Mouse (Mus musculus) embryonic facial prominence, embryonic 14.5 days (tissue): ENCODE measurements around the gene Mlxipl. TPM values are rescaled to one million over a fixed set of nuclear protein-coding genes. Genes with fewer than 3 reads are reported as not detected.

Source experiments
- ATAC-seq: fragments of 200-750 bp; cut with Nextera tagmentation; 2 replicates; pipeline ENCODE4 v1.8.0; 2017; ENCODE audit warnings: low read depth, moderate number of reproducible peaks, moderate TSS enrichment
- DNase-seq: peaks from one replicate; pipeline ENCODE4 v3.0.0-alpha.2; 2015; ENCODE audit warnings: low spot score
- H3K27ac ChIP-seq: fragments of 300-500 bp; sonication (generic); replicated peaks from 2 replicates; pipeline ENCODE4 v1.5.1; 2014; ENCODE audit warnings: low read depth, mild to moderate bottlenecking, low read length, moderate library complexity
- H3K27me3 ChIP-seq: fragments of 300-500 bp; sonication (generic); replicated peaks from 2 replicates; pipeline ENCODE4 v1.6.1; 2014; ENCODE audit warnings: low read length; ENCODE audit not compliant: control insufficient read depth, insufficient read depth
- H3K36me3 ChIP-seq: fragments of 300-500 bp; sonication (generic); 2 replicates; pipeline ENCODE4 v1.6.1; 2014; ENCODE audit warnings: low read length, mixed read lengths; ENCODE audit not compliant: control insufficient read depth, insufficient read depth
- H3K4me1 ChIP-seq: fragments of 300-500 bp; sonication (generic); 2 replicates; pipeline ENCODE4 v1.6.1; 2014; ENCODE audit warnings: antibody characterized with exemption, low read length; ENCODE audit not compliant: control insufficient read depth, insufficient read depth
- H3K4me2 ChIP-seq: fragments of 300-500 bp; sonication (generic); 2 replicates; pipeline ENCODE4 v1.6.1; 2014; ENCODE audit warnings: low read depth, mild to moderate bottlenecking, low read length, moderate library complexity, mixed read lengths
- H3K4me3 ChIP-seq: fragments of 300-500 bp; sonication (generic); 2 replicates; pipeline ENCODE4 v1.5.1; 2014; ENCODE audit warnings: low read depth, mild to moderate bottlenecking, low read length
- H3K9ac ChIP-seq: fragments of 300-500 bp; sonication (generic); 2 replicates; pipeline ENCODE4 v1.6.1; 2014; ENCODE audit warnings: low read depth, mild to moderate bottlenecking, low read length, moderate library complexity, mixed read lengths
- H3K9me3 ChIP-seq: fragments of 300-500 bp; sonication (generic); 2 replicates; pipeline ENCODE4 v1.6.1; 2016; ENCODE audit warnings: low read length; ENCODE audit not compliant: control insufficient read depth
- WGBS: fragments of 180-500 bp; shearing (Covaris S2); extraction: QIAGEN DNeasy Blood & Tissue Kit; methylation state at CpG from one replicate; pipeline ENCODE4 v1.1.7; 2014; 5-methylcytosine and 5-hydroxymethylcytosine counted together
- polyA plus RNA-seq: library from polyadenylated mRNA; unstranded; fragments of >200 nt; fragmentation: Nextera tagmentation; extraction: Ambion mirVana; gene quantifications from 2 replicates; pipeline ENCODE4 v1.2.1, GENCODE M21; 2014

Mlxipl gene
- polyA plus RNA-seq, 1 experiment from 2014 or later, result 1.6 TPM

DNA sequence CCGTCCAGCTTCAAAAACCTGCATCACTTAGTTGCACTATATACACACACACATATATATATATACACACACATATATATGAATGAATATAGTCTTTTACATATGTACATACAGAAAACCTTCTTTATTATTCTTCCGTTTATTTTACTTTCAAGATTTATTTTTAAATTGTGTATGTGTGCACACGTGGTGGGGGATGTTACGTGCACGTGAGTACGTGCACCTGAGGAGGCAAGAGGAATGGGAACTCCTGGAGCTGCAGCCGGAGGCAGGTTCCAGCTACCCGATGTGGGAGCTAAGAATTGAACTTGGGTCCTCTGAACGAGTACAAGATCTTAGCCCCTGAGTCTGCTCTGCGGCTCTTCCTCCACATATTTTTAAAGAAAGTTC is 96.5 kb downstream of the Mlxipl start:
- H3K4me2 ChIP-seq, result peak overlapping the region; percentile 80
- H3K4me1 ChIP-seq, result peaks cover 17% of the 10 kb centered on the region
- ATAC-seq (no peak), DNase-seq (peak; percentile 12)
- peak overlapping the region; percentile 96 for H3K27ac ChIP-seq
- H3K9me3 ChIP-seq, result no peaks in the 10 kb centered on the region
- peak overlapping the region; percentile 96 for H3K9ac ChIP-seq
- no peaks in the 10 kb centered on the region for H3K27me3 ChIP-seq
- WGBS, result 21% methylated on average over 10 of the region's 10 CpGs
- peak overlapping the region; percentile 99 for H3K4me3 ChIP-seq
- H3K36me3 ChIP-seq, result peaks cover 38% of the 10 kb centered on the region

DNA sequence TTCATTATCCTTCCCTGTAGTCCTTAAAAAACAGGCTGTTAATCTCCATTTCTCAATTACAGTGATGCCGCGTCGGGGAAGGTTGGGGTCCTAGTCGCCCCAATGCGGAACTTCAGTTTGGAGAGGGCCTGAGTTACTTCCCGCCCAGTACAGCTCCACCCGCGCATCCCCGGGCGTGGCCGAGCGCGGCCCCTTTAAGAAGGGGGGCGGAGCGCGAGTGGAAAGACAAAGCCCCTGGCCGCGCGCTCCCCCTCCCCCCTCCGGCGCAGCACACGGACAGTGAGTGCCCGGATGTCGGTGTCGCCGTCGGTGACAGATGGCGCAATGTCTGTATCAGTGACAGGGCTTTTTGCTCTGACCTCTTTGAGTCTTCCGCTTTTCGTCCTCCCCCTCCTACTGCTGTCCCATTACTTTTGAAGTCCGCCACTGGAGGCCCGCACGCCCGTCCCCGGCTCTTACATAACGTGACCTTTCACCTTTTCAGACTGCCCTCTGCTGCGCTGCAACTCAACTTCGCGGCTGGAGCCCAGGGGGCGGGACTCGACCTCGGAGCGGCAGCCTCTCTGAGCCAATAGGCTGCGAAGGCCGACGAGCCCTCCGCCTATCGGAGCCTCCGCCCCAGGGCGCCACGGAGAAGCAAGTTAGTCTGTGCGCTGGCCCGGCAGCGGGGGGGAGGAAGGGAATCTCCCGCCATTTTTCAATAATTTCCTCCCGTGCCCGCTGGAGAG is 97.1 kb downstream of the Mlxipl start, which contains the start of gene Baz1b:
Gene Baz1b, plus strand, starts transcription at position 644 of the 728 bp plus-strand sequence.
- peak; percentile 97 for ATAC-seq
- Histone ChIP-seq H3K9ac (peak within 1 kb of the TSS; percentile 96), H3K4me1 (peaks cover 17% of the 10 kb centered on the region), H3K36me3 (peaks cover 33% of the 10 kb centered on the region), H3K9me3 (no peaks in the 10 kb centered on the region), H3K27me3 (no peaks in the 10 kb centered on the region), H3K27ac (peak within 1 kb of the TSS; percentile 96), H3K4me2 (peak within 1 kb of the TSS; percentile 80), H3K4me3 (peak within 1 kb of the TSS; percentile 99)
- WGBS, result under 1% methylated on average over 56 of the region's 57 CpGs
- DNase-seq, result peak; percentile 99

GRCm38 (mm10) chr5:135187349-135188213 is 97.9 kb downstream of the Mlxipl start:
- ATAC-seq (peak; percentile 51), DNase-seq (peak; percentile 26)
- Histone ChIP-seq H3K4me3 (peak overlapping the region; percentile 99), H3K36me3 (peaks cover 32% of the 10 kb centered on the region), H3K9me3 (no peaks in the 10 kb centered on the region), H3K27ac (peak overlapping the region; percentile 96), H3K4me2 (peak overlapping the region; percentile 80), H3K27me3 (no peaks in the 10 kb centered on the region), H3K9ac (peak overlapping the region; percentile 96), H3K4me1 (peaks cover 18% of the 10 kb centered on the region)
- WGBS, result under 1% methylated on average over 42 of the region's 102 CpGs

Other genes with a start within 250 kb of the Mlxipl start
- not detected in 2 replicates for gene Tmem270, start 183.2 kb upstream of the Mlxipl start, polyA plus RNA-seq
- 0.15 and 0.20 TPM in 2 replicates for gene Cldn13, start 174.4 kb upstream of the Mlxipl start, polyA plus RNA-seq
- 10.6 and 18.2 TPM in 2 replicates for gene Mettl27, start 157.5 kb upstream of the Mlxipl start, polyA plus RNA-seq
- 27.0 and 30.6 TPM in 2 replicates for gene Cldn4, start 143.0 kb upstream of the Mlxipl start, polyA plus RNA-seq
- gene Cldn3, start 103.7 kb upstream of the Mlxipl start, polyA plus RNA-seq, result 23.2 and 27.8 TPM in 2 replicates
- gene Abhd11, start 80.7 kb upstream of the Mlxipl start, polyA plus RNA-seq, result 61.3 and 70.3 TPM in 2 replicates
- gene Stx1a, start 66.4 kb upstream of the Mlxipl start, polyA plus RNA-seq, result 19.6 and 20.8 TPM in 2 replicates
- gene Dnajc30, start 25.7 kb upstream of the Mlxipl start, polyA plus RNA-seq, result 31.1 and 33.9 TPM in 2 replicates
- gene Bud23, start 24.9 kb upstream of the Mlxipl start, polyA plus RNA-seq, result 74.0 and 87.2 TPM in 2 replicates
- gene Vps37d, start 11.6 kb upstream of the Mlxipl start, polyA plus RNA-seq, result 7.7 and 8.5 TPM in 2 replicates
- 24.1 and 30.1 TPM in 2 replicates for gene Tbl2, start 59.8 kb downstream of the Mlxipl start, polyA plus RNA-seq
- gene Bcl7b, start 78.4 kb downstream of the Mlxipl start, polyA plus RNA-seq, result 44.3 and 44.4 TPM in 2 replicates
- gene Baz1b, start 97.4 kb downstream of the Mlxipl start, polyA plus RNA-seq, result 46.9 and 48.4 TPM in 2 replicates
- gene Fzd9, start 161.3 kb downstream of the Mlxipl start, polyA plus RNA-seq, result 21.6 and 21.7 TPM in 2 replicates